Mouse (Mus musculus): ENCODE data around the gene Gp1bb. TPM values are rescaled to one million over a fixed set of nuclear protein-coding genes. Genes with fewer than 3 reads are reported as not detected.

Gp1bb gene
- polyA plus RNA-seq, 1 experiment from 2014 or later = 0.92 TPM

GRCm38 (mm10) chr16:18598006-18598405, 24.2 kb downstream of the Gp1bb start:
- ATAC-seq (replicated peaks; ENCODE audit: low FRiP score, low read depth) (no peak), DNase-seq (ENCODE audit: low spot score) (no peak)
- 68% methylated on average over 3 of the region's 3 CpGs for WGBS
- Histone ChIP-seq H3K27ac (no peak overlapping the region), H3K4me1 (replicated peaks; ENCODE audit: insufficient read depth, low read length) (no peaks in the 10 kb centered on the region), H3K9me3 (replicated peaks; ENCODE audit: low read length) (no peaks in the 10 kb centered on the region), H3K36me3 (ENCODE audit: insufficient read depth, low read length) (no peaks in the 10 kb centered on the region), H3K9ac (ENCODE audit: low read depth, low read length) (no peak overlapping the region), H3K4me2 (ENCODE audit: low read length) (no peak overlapping the region), H3K4me3 (replicated peaks; ENCODE audit: low read depth, low read length) (no peak overlapping the region), H3K27me3 (ENCODE audit: insufficient read depth, low read length) (peaks cover 15% of the 10 kb centered on the region)
- no peak for TF ChIP-seq CTCF (IDR thresholded peaks at IDR 0.05; ENCODE audit: low read depth)

GRCm38 (mm10) chr16:18596255-18596654, 25.9 kb downstream of the Gp1bb start:
- 54% methylated on average over 5 of the region's 5 CpGs for WGBS

GRCm38 (mm10) chr16:18593930-18594329, 28.3 kb downstream of the Gp1bb start:
- H3K36me3 ChIP-seq (ENCODE audit: insufficient read depth, low read length) = no peaks in the 10 kb centered on the region
- peaks cover 14% of the 10 kb centered on the region; the same call in 1 of the 2 replicates for H3K4me1 ChIP-seq (replicated peaks; ENCODE audit: insufficient read depth, low read length)
- H3K27ac ChIP-seq = no peak overlapping the region
- DNase-seq (ENCODE audit: low spot score) (no peak), ATAC-seq (replicated peaks; ENCODE audit: low FRiP score, low read depth) (no peak)
- 66% methylated on average over 2 of the region's 2 CpGs for WGBS
- H3K27me3 ChIP-seq (ENCODE audit: insufficient read depth, low read length) = peaks cover 48% of the 10 kb centered on the region
- H3K9me3 ChIP-seq (replicated peaks; ENCODE audit: low read length) = no peaks in the 10 kb centered on the region
- no peak overlapping the region for H3K4me2 ChIP-seq (ENCODE audit: low read length)
- H3K9ac ChIP-seq (ENCODE audit: low read depth, low read length) = no peak overlapping the region
- no peak for TF ChIP-seq CTCF (IDR thresholded peaks at IDR 0.05; ENCODE audit: low read depth)
- H3K4me3 ChIP-seq (replicated peaks; ENCODE audit: low read depth, low read length) = no peak overlapping the region

More at GRCm38 (mm10) chr16:18596255-18596654, 25.9 kb downstream of the Gp1bb start:
- DNase-seq (ENCODE audit: low spot score) (no peak), ATAC-seq (replicated peaks; ENCODE audit: low FRiP score, low read depth) (no peak)
- Histone ChIP-seq H3K4me2 (ENCODE audit: low read length) (no peak overlapping the region), H3K4me1 (replicated peaks; ENCODE audit: insufficient read depth, low read length) (peaks cover 5% of the 10 kb centered on the region; the same call in 1 of the 2 replicates), H3K36me3 (ENCODE audit: insufficient read depth, low read length) (no peaks in the 10 kb centered on the region), H3K27ac (no peak overlapping the region), H3K27me3 (ENCODE audit: insufficient read depth, low read length) (peaks cover 25% of the 10 kb centered on the region), H3K9me3 (replicated peaks; ENCODE audit: low read length) (no peaks in the 10 kb centered on the region), H3K4me3 (replicated peaks; ENCODE audit: low read depth, low read length) (no peak overlapping the region), H3K9ac (ENCODE audit: low read depth, low read length) (no peak overlapping the region)
- no peak for TF ChIP-seq CTCF (IDR thresholded peaks at IDR 0.05; ENCODE audit: low read depth)

- ATAC-seq (replicated peaks; ENCODE audit: low FRiP score, low read depth) = peak; percentile 15; the same call in 1 of the 2 replicates
- peak; percentile 61 for DNase-seq (ENCODE audit: low spot score)
- peaks cover 19% of the 10 kb centered on the region for H3K4me1 ChIP-seq (replicated peaks; ENCODE audit: insufficient read depth, low read length)
These were observed 30.9 kb downstream of the Gp1bb start for GRCm38 (mm10) chr16:18591047-18592018.

GRCm38 (mm10) chr16:18589804-18590790, 32.1 kb downstream of the Gp1bb start, which contains the start of gene Tbx1:
TSS of gene Tbx1 (minus strand) at chr16:18590671.
- no peaks in the 10 kb centered on the region for H3K36me3 ChIP-seq (ENCODE audit: insufficient read depth, low read length)
- H3K4me2 ChIP-seq (ENCODE audit: low read length) = peak within 1 kb of the TSS; percentile 56
- no peak within 1 kb of the TSS for H3K27ac ChIP-seq
- no peaks in the 10 kb centered on the region for H3K9me3 ChIP-seq (replicated peaks; ENCODE audit: low read length)
- ATAC-seq (replicated peaks; ENCODE audit: low FRiP score, low read depth) = no peak
- peaks cover 19% of the 10 kb centered on the region for H3K4me1 ChIP-seq (replicated peaks; ENCODE audit: insufficient read depth, low read length)
- peak; percentile 16 for DNase-seq (ENCODE audit: low spot score)
- peak within 1 kb of the TSS; percentile 30 for H3K4me3 ChIP-seq (replicated peaks; ENCODE audit: low read depth, low read length)
- H3K27me3 ChIP-seq (ENCODE audit: insufficient read depth, low read length) = peaks cover 78% of the 10 kb centered on the region
- peak within 1 kb of the TSS; percentile 9; the same call in 1 of the 2 replicates for H3K9ac ChIP-seq (ENCODE audit: low read depth, low read length)
- TF ChIP-seq CTCF (IDR thresholded peaks at IDR 0.05; ENCODE audit: low read depth) = peak; percentile 53
- 5% methylated on average over 48 of the region's 48 CpGs for WGBS

More at GRCm38 (mm10) chr16:18591047-18592018, 30.9 kb downstream of the Gp1bb start:
- Histone ChIP-seq H3K9me3 (replicated peaks; ENCODE audit: low read length) (no peaks in the 10 kb centered on the region), H3K4me3 (replicated peaks; ENCODE audit: low read depth, low read length) (peak overlapping the region; percentile 10; the same call in 1 of the 2 replicates), H3K9ac (ENCODE audit: low read depth, low read length) (peak overlapping the region; percentile 9; the same call in 1 of the 2 replicates), H3K36me3 (ENCODE audit: insufficient read depth, low read length) (no peaks in the 10 kb centered on the region), H3K4me2 (ENCODE audit: low read length) (peak overlapping the region; percentile 44), H3K27me3 (ENCODE audit: insufficient read depth, low read length) (peaks cover 67% of the 10 kb centered on the region), H3K27ac (no peak overlapping the region)
- peak; percentile 58 for TF ChIP-seq CTCF (IDR thresholded peaks at IDR 0.05; ENCODE audit: low read depth)
- WGBS = 4% methylated on average over 59 of the region's 59 CpGs

Measured in kidney, postnatal 0 days (tissue).